Mouse (Mus musculus): ENCODE results near the gene Tex12. TPM values are rescaled to one million over a fixed set of nuclear protein-coding genes. Genes with fewer than 3 reads are reported as not detected.

The Tex12 gene
- polyA plus RNA-seq, 1 experiment from 2014 or later = not detected

GRCm38 (mm10) chr9:50554241-50555093, 6.7 kb downstream of the Tex12 start, which contains the start of gene Il18:
TSS of gene Il18 (plus strand) at chr9:50554827.
- H3K9me3 ChIP-seq = no peaks in the 10 kb centered on the region
- ATAC-seq (ENCODE audit: insufficient number of reproducible peaks, insufficient read depth, low FRiP score, low TSS enrichment) = peak; percentile 69; the same call in 1 of the 2 replicates
- H3K4me1 ChIP-seq = peaks cover 8% of the 10 kb centered on the region; the same call in 1 of the 2 replicates
- H3K4me3 ChIP-seq = 0 out of 2 replicates have a peak within 1 kb of the TSS, but pooled peaks have one; percentile 12
- no peaks in the 10 kb centered on the region for H3K36me3 ChIP-seq
- H3K4me2 ChIP-seq (replicated peaks) = peak within 1 kb of the TSS; percentile 36
- no peak within 1 kb of the TSS for H3K27ac ChIP-seq
- WGBS = 25% methylated on average over 12 of the region's 12 CpGs
- no peaks in the 10 kb centered on the region for H3K27me3 ChIP-seq
- 0 out of 2 replicates have a peak within 1 kb of the TSS, but pooled peaks have one; percentile 24 for H3K9ac ChIP-seq

- Histone ChIP-seq H3K36me3 (no peaks in the 10 kb centered on the region), H3K4me3 (no peak overlapping the region), H3K27me3 (no peaks in the 10 kb centered on the region), H3K4me1 (peaks cover 8% of the 10 kb centered on the region; the same call in 1 of the 2 replicates), H3K9ac (no peak overlapping the region), H3K9me3 (no peaks in the 10 kb centered on the region), H3K4me2 (replicated peaks) (no peak overlapping the region), H3K27ac (no peak overlapping the region)
- WGBS = 69% methylated on average over 2 of the region's 2 CpGs
- ATAC-seq (ENCODE audit: insufficient number of reproducible peaks, insufficient read depth, low FRiP score, low TSS enrichment) = no peak
Observed at GRCm38 (mm10) chr9:50553547-50553946, 7.6 kb downstream of the Tex12 start.

- H3K27me3 ChIP-seq = no peaks in the 10 kb centered on the region
- H3K4me3 ChIP-seq = no peak overlapping the region
- WGBS = 78% methylated on average over 5 of the region's 5 CpGs
Observed at GRCm38 (mm10) chr9:50552206-50552605, 8.9 kb downstream of the Tex12 start.

GRCm38 (mm10) chr9:50548936-50549335, 12.2 kb downstream of the Tex12 start:
- Histone ChIP-seq H3K27me3 (no peaks in the 10 kb centered on the region), H3K4me2 (replicated peaks) (no peak overlapping the region), H3K9ac (no peak overlapping the region), H3K27ac (no peak overlapping the region), H3K4me1 (no peaks in the 10 kb centered on the region), H3K4me3 (no peak overlapping the region), H3K36me3 (no peaks in the 10 kb centered on the region), H3K9me3 (no peaks in the 10 kb centered on the region)
- no peak for ATAC-seq (ENCODE audit: insufficient number of reproducible peaks, insufficient read depth, low FRiP score, low TSS enrichment)
- WGBS = 77% methylated on average over 4 of the region's 4 CpGs

More at GRCm38 (mm10) chr9:50552206-50552605, 8.9 kb downstream of the Tex12 start:
- peaks cover 8% of the 10 kb centered on the region; the same call in 1 of the 2 replicates for H3K4me1 ChIP-seq
- no peak overlapping the region for H3K27ac ChIP-seq
- no peak overlapping the region for H3K9ac ChIP-seq
- no peaks in the 10 kb centered on the region for H3K36me3 ChIP-seq
- no peak overlapping the region for H3K4me2 ChIP-seq (replicated peaks)
- H3K9me3 ChIP-seq = no peaks in the 10 kb centered on the region
- ATAC-seq (ENCODE audit: insufficient number of reproducible peaks, insufficient read depth, low FRiP score, low TSS enrichment) = no peak

GRCm38 (mm10) chr9:50547859-50548478, 13.2 kb downstream of the Tex12 start:
- H3K4me2 ChIP-seq (replicated peaks) = no peak overlapping the region
- H3K9ac ChIP-seq = no peak overlapping the region
- H3K36me3 ChIP-seq = no peaks in the 10 kb centered on the region
- no peaks in the 10 kb centered on the region for H3K4me1 ChIP-seq
- 51% methylated on average over 5 of the region's 5 CpGs for WGBS
- ATAC-seq (ENCODE audit: insufficient number of reproducible peaks, insufficient read depth, low FRiP score, low TSS enrichment) = no peak
- H3K4me3 ChIP-seq = no peak overlapping the region
- no peaks in the 10 kb centered on the region for H3K27me3 ChIP-seq
- no peaks in the 10 kb centered on the region for H3K9me3 ChIP-seq
- H3K27ac ChIP-seq = no peak overlapping the region

GRCm38 (mm10) chr9:50542401-50542800, 18.7 kb downstream of the Tex12 start:
- ATAC-seq (ENCODE audit: insufficient number of reproducible peaks, insufficient read depth, low FRiP score, low TSS enrichment) = no peak
- H3K4me1 ChIP-seq = no peaks in the 10 kb centered on the region
- H3K27me3 ChIP-seq = no peaks in the 10 kb centered on the region
- H3K4me3 ChIP-seq = no peak overlapping the region
- no peaks in the 10 kb centered on the region for H3K36me3 ChIP-seq
- no peak overlapping the region for H3K27ac ChIP-seq
- no peaks in the 10 kb centered on the region for H3K9me3 ChIP-seq
- H3K4me2 ChIP-seq (replicated peaks) = no peak overlapping the region
- H3K9ac ChIP-seq = no peak overlapping the region
- WGBS = 73% methylated on average over 9 of the region's 9 CpGs

- Histone ChIP-seq H3K27me3 (no peaks in the 10 kb centered on the region), H3K9ac (no peak overlapping the region), H3K4me1 (no peaks in the 10 kb centered on the region), H3K4me3 (no peak overlapping the region), H3K36me3 (no peaks in the 10 kb centered on the region), H3K4me2 (replicated peaks) (no peak overlapping the region), H3K9me3 (no peaks in the 10 kb centered on the region), H3K27ac (no peak overlapping the region)
- no peak for ATAC-seq (ENCODE audit: insufficient number of reproducible peaks, insufficient read depth, low FRiP score, low TSS enrichment)
- WGBS = 72% methylated on average over 7 of the region's 7 CpGs
Observed at GRCm38 (mm10) chr9:50540170-50540569, 21.0 kb downstream of the Tex12 start.

GRCm38 (mm10) chr9:50537295-50537694, 23.8 kb downstream of the Tex12 start:
- Histone ChIP-seq H3K4me2 (replicated peaks) (no peak overlapping the region), H3K36me3 (no peaks in the 10 kb centered on the region), H3K4me3 (no peak overlapping the region), H3K9me3 (no peaks in the 10 kb centered on the region), H3K27ac (no peak overlapping the region), H3K27me3 (no peaks in the 10 kb centered on the region), H3K4me1 (no peaks in the 10 kb centered on the region), H3K9ac (no peak overlapping the region)
- WGBS = 58% methylated on average over 4 of the region's 4 CpGs
- ATAC-seq (ENCODE audit: insufficient number of reproducible peaks, insufficient read depth, low FRiP score, low TSS enrichment) = no peak

GRCm38 (mm10) chr9:50536603-50537135, 24.5 kb downstream of the Tex12 start:
- WGBS = 77% methylated on average over 7 of the region's 7 CpGs
- no peaks in the 10 kb centered on the region for H3K36me3 ChIP-seq
- no peak overlapping the region for H3K27ac ChIP-seq
- no peaks in the 10 kb centered on the region for H3K4me1 ChIP-seq
- no peak overlapping the region for H3K4me3 ChIP-seq
- no peaks in the 10 kb centered on the region for H3K27me3 ChIP-seq
- H3K4me2 ChIP-seq (replicated peaks) = no peak overlapping the region
- no peak for ATAC-seq (ENCODE audit: insufficient number of reproducible peaks, insufficient read depth, low FRiP score, low TSS enrichment)
- no peak overlapping the region for H3K9ac ChIP-seq
- no peaks in the 10 kb centered on the region for H3K9me3 ChIP-seq

GRCm38 (mm10) chr9:50535930-50536329, 25.2 kb downstream of the Tex12 start:
- whole genome bisulfite sequencing = 82% methylated on average over 5 of the region's 5 CpGs
- Histone ChIP-seq H3K27me3 (no peaks in the 10 kb centered on the region), H3K4me2 (replicated peaks) (no peak overlapping the region), H3K4me3 (no peak overlapping the region), H3K27ac (no peak overlapping the region), H3K36me3 (no peaks in the 10 kb centered on the region), H3K9ac (no peak overlapping the region), H3K4me1 (no peaks in the 10 kb centered on the region), H3K9me3 (no peaks in the 10 kb centered on the region)
- ATAC-seq (ENCODE audit: insufficient number of reproducible peaks, insufficient read depth, low FRiP score, low TSS enrichment) = no peak

GRCm38 (mm10) chr9:50533791-50534190, 27.3 kb downstream of the Tex12 start:
- H3K36me3 ChIP-seq = no peaks in the 10 kb centered on the region
- ATAC-seq (ENCODE audit: insufficient number of reproducible peaks, insufficient read depth, low FRiP score, low TSS enrichment) = no peak
- no peak overlapping the region for H3K27ac ChIP-seq
- 77% methylated on average over 3 of the region's 3 CpGs for WGBS
- no peak overlapping the region for H3K9ac ChIP-seq
- H3K4me1 ChIP-seq = no peaks in the 10 kb centered on the region
- H3K4me2 ChIP-seq (replicated peaks) = no peak overlapping the region
- no peak overlapping the region for H3K4me3 ChIP-seq
- no peaks in the 10 kb centered on the region for H3K9me3 ChIP-seq
- no peaks in the 10 kb centered on the region for H3K27me3 ChIP-seq

- no peak overlapping the region for H3K9ac ChIP-seq
- no peak overlapping the region for H3K27ac ChIP-seq
- H3K9me3 ChIP-seq = no peaks in the 10 kb centered on the region
- 81% methylated on average over 11 of the region's 11 CpGs for WGBS
- no peak overlapping the region for H3K4me3 ChIP-seq
- H3K27me3 ChIP-seq = no peaks in the 10 kb centered on the region
- no peaks in the 10 kb centered on the region for H3K36me3 ChIP-seq
- ATAC-seq (ENCODE audit: insufficient number of reproducible peaks, insufficient read depth, low FRiP score, low TSS enrichment) = no peak
- H3K4me1 ChIP-seq = no peaks in the 10 kb centered on the region
- H3K4me2 ChIP-seq (replicated peaks) = no peak overlapping the region
Observed at GRCm38 (mm10) chr9:50533328-50533727, 27.8 kb downstream of the Tex12 start.
